Mouse (Mus musculus) c-Kit-positive CD71-negative TER-119-negative erythroid progenitor cells, embryonic 14.5 days (primary cell): ENCODE measurements around the gene Dnaja4.
A peak's percentile ranks its signal among the peaks of the same experiment; 100 is the strongest.
"Not testable (repeated sequence)": the region's sequence is repeated elsewhere in the genome, so short reads cannot be mapped to it uniquely, and the experiment has no call there.

ENCODE experiments used
- DNase-seq: peaks from one replicate; pipeline ENCODE4 v3.0.0-alpha.2; 2013; ENCODE audit warnings: low read depth

Gene Dnaja4

GRCm38 (mm10) chr9:54698318-54699086, at the start of gene Dnaja4:
TSS of gene Dnaja4 (plus strand) at chr9:54698873.
- no peak for DNase-seq

GRCm38 (mm10) chr9:54649360-54649759, 49.3 kb upstream of the Dnaja4 start:
- no peak for DNase-seq

- DNase-seq = no peak
Observed at GRCm38 (mm10) chr9:54652778-54653177, 45.9 kb upstream of the Dnaja4 start.

GRCm38 (mm10) chr9:54655846-54656245, 42.8 kb upstream of the Dnaja4 start:
- no peak for DNase-seq

DNA sequence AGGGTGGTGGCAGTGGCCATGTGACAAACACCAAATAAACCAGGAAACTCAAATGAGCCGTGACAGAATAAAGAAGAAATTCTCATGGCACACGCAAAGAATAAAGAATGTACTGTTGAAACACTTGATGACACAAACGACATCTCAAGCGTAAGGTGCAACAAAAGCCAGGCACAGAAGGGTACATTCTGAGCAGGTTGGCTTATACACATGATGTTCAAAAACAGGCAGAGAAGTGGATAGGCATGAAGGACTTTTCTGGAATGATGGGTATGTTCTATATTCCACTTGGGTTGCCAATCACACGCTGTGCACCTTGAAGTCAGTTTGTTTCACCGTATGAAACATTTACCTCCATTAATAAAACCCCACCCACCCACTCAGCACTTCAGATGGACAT, 42.3 kb upstream of the Dnaja4 start:
- DNase-seq = no peak

- no peak for DNase-seq
Observed at GRCm38 (mm10) chr9:54658773-54659172, 39.9 kb upstream of the Dnaja4 start.

DNA sequence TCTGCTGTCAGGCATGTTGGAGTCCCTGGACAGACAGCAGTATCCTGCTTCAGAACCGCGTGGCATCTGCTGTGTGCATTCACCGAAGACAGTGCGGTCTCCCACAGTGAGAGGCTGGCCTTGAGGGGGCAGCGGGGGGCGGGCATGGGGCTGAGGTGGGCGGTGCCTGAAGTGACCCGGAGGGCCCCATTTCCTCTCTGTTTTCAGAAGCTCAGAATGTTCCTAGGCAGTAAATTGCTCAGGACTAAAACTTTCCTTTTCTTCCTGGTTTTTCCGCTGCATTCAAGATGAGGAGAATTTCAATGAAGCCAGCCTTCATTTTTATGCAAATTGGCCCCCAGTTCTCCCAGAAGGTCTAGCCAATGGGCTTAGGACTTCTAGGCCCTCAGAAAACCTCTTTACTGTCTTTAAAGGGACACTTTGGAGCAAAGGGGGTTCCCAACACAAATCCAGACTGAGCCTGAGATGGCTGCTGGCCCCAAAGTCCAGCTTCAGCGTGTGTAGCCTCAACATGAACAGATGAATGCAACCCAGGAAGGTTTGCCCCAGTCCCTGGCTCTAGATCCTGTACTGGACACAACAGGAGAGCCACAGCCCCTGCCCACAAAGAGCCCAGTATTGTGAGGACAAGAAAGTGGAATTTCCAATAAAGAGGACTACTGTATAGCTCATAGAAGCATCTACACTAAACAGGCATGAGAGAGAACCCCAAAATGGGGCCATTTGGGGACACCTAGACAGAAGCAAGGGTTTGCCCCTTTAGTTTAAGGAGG, 36.9 kb upstream of the Dnaja4 start, which contains the start of gene Acsbg1:
Acsbg1 (minus strand) TSS at position 266 of the 773 bp plus-strand sequence.
- no peak for DNase-seq

DNA sequence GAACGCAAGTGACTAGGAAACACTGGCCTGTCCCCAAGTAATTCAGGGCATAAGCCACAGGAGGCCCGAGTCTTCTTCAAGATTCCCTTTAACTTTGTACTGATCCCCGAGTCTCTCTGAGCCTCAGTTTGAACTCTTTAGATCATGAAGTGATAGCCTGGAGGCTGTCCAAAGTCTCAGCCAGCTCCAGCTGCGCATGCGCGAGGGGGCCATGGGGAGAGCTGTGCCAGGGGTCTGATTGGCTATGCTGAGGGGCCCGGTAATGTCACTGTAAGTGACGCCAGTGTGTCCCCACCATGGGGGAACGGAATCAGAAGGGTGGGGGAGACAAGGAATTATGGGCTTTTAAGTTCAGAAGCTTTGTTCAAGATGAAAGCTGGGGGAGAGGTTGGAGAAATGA, 34.3 kb upstream of the Dnaja4 start:
- no peak for DNase-seq

DNA sequence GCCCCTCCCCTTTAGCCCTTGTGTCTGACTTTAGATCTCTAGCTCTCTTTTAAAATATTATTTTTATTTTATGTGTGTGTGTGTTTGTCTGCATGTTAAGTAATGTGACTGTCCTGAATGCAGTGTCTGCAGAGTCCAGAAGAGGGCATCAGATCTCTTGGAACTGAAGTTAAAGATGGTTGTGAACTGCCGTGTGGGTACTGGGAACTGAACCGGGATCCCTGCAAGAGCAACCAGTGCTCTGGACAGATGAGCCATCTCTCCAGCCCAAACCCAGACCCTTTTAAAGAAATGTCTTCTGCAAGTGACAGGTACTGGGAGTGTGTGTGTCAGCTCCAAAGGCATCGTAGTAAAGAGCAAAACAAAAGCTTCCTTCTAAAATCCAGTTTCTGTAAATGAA, 32.6 kb upstream of the Dnaja4 start:
- no peak for DNase-seq

DNA sequence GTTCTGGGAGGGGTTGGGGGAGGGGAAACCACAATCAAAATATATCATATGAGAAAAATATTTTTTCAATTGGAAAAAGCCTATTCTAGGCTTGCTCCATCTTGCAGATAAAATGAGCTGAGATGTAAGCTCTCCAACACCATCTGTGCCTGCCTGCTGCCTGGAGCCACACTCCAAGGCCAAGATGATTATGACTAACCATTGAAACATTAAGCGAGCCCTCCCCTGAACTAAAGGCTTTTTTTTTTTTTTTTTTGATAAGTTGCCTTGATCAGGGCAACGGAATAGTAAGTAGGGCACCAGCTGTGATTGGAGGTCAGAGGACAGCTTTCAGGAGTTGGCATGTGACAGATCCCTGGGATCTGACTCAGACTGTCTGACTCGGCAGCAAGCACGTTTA, 30.2 kb upstream of the Dnaja4 start:
- no peak for DNase-seq

DNA sequence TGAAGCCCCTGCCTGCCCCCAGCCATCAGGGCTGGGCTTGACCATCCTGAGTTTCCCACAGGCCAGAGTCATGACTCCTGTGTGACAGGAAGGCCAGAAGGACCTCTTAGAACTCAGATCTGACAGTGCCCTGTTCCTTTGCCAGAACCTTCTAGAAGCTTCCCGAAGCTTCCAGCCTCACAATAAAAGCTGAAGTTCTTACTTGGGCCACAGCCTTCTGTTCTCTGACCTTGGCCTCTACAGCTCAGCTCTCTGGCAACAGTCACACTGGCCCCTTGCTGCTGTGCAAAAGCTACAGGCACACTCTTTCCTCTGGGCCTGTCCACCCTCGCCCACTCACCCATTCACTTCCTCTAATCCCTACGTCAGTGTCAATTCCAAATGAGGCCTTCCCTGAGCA, 26.7 kb upstream of the Dnaja4 start:
- DNase-seq = no peak

GRCm38 (mm10) chr9:54673887-54674286, 24.8 kb upstream of the Dnaja4 start:
- no peak for DNase-seq

DNA sequence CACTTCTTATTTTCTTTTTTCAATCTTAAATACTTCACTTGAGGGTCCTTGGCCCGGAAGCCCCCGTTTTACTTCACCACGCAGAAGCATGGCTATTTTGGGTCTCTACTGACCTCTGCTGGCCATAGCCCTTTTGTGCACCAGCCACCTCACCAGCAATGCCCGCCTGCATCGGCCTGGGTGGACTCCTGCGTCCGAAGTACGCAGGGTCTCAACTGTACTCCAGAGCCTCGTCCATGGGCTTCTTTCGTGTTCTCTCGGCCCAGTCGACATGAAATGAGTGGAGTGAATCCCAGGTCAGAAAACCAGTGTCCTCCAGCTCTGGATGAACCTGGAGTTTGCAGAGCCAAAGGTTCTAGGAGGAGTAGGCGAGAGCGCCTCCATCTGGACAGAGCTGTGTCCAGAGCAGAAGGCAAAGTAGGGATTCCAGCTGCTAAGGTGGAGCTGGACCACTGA, 22.1 kb upstream of the Dnaja4 start:
- peak; percentile 58 for DNase-seq

DNA sequence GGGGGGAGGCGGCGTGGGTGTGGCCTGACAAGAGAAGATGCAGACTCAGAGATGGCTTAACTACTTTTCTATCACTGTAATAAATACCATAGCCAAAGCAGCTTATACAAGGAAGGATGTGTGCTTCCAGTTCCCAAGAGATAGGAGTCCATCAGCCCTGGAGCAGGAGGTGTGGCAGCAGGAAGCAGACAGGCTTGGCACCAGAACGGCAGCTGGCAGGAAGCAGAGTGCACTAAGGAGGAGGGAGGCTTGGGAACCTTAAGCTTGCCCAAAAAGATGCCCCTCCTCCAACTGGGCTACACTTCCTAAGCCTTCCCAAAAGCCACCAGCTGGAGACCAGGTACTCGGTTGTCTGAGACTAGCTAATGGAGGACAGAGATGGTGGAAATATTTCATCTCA, 15.8 kb upstream of the Dnaja4 start:
- DNase-seq = no peak

- no peak for DNase-seq
Observed at GRCm38 (mm10) chr9:54683814-54684605, 14.7 kb upstream of the Dnaja4 start.

- DNase-seq = no peak
Observed at GRCm38 (mm10) chr9:54687246-54688236, 11.1 kb upstream of the Dnaja4 start.

DNA sequence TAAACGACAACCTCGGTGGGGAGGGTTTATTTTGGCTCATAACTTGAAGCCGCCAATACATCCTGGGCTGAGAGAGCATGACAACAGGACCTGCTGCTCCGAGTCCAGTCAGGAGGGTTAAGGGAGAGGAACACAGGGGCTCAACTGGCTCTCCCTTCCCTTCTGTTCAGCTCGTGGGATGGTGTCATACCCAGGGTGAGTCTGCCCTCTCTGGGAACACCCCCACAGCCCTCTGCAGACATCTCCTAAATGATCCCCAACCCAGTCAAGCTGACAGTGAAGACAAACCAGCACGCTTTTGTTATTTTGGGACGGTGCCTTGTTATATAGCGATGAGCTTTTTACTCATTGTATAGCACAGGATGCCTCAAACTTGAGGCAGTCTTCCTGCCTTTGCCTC, 9.2 kb upstream of the Dnaja4 start:
- DNase-seq = no peak

- not testable (repeated sequence) for DNase-seq
Observed at GRCm38 (mm10) chr9:54690697-54691096, 8.0 kb upstream of the Dnaja4 start.

DNA sequence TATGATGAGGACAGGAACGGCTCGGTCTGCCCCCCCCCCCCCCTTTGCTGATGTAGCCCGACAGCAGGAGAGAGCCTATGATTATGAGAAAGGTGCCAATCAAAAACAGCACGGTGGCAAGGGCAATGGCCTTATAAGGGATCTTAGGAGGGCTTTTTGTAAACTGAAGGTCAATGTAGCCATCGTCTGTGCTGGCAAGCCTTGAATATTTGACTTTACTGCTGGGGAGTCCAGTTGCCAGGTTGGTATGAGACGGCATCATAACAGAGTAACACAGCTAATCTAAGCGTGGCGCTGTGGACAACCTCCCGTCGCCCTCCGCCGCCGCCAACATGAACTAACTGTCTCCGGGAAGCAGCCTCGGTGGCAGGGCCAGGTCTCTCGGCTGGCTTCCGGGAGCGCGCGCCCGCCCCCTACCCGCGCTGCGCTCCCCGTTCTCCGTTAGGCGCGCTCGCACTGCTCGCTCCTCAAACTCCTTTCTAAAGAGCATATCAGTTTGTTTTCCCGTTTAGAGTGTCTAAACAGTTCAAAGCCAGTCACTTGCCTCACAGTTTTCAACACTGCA, 7.3 kb upstream of the Dnaja4 start:
- not testable (repeated sequence) for DNase-seq

- DNase-seq = no peak
Observed at GRCm38 (mm10) chr9:54699087-54699344, 343 bp downstream of the Dnaja4 start.
